Mouse (Mus musculus) embryo, embryonic 10 days (tissue): ENCODE results near the gene Hspb2.

ENCODE experiments used
- DNase-seq: peaks from one replicate; pipeline ENCODE4 v3.0.0-alpha.2; 2015; ENCODE audit warnings: low spot score

Hspb2 gene

GRCm38 (mm10) chr9:50752054-50752602 is at the start of gene Hspb2:
Gene Hspb2, minus strand, starts transcription at chr9:50752354.
- no peak for DNase-seq

- DNase-seq: peak; percentile 82
These were observed 48.8 kb upstream of the Hspb2 start for GRCm38 (mm10) chr9:50800985-50801384.

GRCm38 (mm10) chr9:50798368-50798767 is 46.2 kb upstream of the Hspb2 start:
- no peak for DNase-seq

GRCm38 (mm10) chr9:50797641-50798040 is 45.5 kb upstream of the Hspb2 start:
- no peak for DNase-seq

- DNase-seq: no peak
These were observed 44.6 kb upstream of the Hspb2 start for GRCm38 (mm10) chr9:50796776-50797175.

GRCm38 (mm10) chr9:50795266-50795665 is 43.1 kb upstream of the Hspb2 start:
- no peak for DNase-seq

- peak; percentile 67 for DNase-seq
These were observed 30.0 kb upstream of the Hspb2 start for GRCm38 (mm10) chr9:50782155-50782554.

GRCm38 (mm10) chr9:50776162-50776760 is 24.1 kb upstream of the Hspb2 start:
- DNase-seq: no peak

- peak; percentile 49 for DNase-seq
These were observed 23.5 kb upstream of the Hspb2 start for GRCm38 (mm10) chr9:50775662-50776126.

- DNase-seq: peak; percentile 93
These were observed 22.9 kb upstream of the Hspb2 start, which contains the start of the genes Alg9 and 1110032A03Rik for GRCm38 (mm10) chr9:50774991-50775612. Gene Alg9, plus strand, starts transcription at chr9:50775019. Gene 1110032A03Rik, minus strand, starts transcription at chr9:50775520.

- no peak for DNase-seq
These were observed 21.9 kb upstream of the Hspb2 start for GRCm38 (mm10) chr9:50774026-50774462.

GRCm38 (mm10) chr9:50770011-50770410 is 17.9 kb upstream of the Hspb2 start:
- DNase-seq: no peak

- peak; percentile 98 for DNase-seq
These were observed 16.2 kb upstream of the Hspb2 start, which contains the start of gene Fdxacb1 for GRCm38 (mm10) chr9:50768107-50769002. Gene Fdxacb1, plus strand, starts transcription at chr9:50768236.

- no peak for DNase-seq
These were observed 15.5 kb upstream of the Hspb2 start for GRCm38 (mm10) chr9:50767531-50768106.

GRCm38 (mm10) chr9:50763331-50763730 is 11.2 kb upstream of the Hspb2 start:
- DNase-seq: peak; percentile 61

GRCm38 (mm10) chr9:50761520-50762243 is 9.5 kb upstream of the Hspb2 start:
- DNase-seq: no peak

- DNase-seq: no peak
These were observed 4.6 kb upstream of the Hspb2 start for GRCm38 (mm10) chr9:50756711-50757110.

GRCm38 (mm10) chr9:50753947-50754346 is 1.8 kb upstream of the Hspb2 start:
- DNase-seq: no peak

- DNase-seq: no peak
These were observed 846 bp upstream of the Hspb2 start for GRCm38 (mm10) chr9:50752784-50753615.

GRCm38 (mm10) chr9:50751323-50751722 is 831 bp downstream of the Hspb2 start, which contains the start of gene Cryab:
Gene Cryab, plus strand, starts transcription at chr9:50751325.
- no peak for DNase-seq
